Mouse (Mus musculus) heart, embryonic 14.5 days (tissue): Measurements from ENCODE around the gene Brsk2. TPM values are rescaled to one million over a fixed set of nuclear protein-coding genes. Genes with fewer than 3 reads are reported as not detected.
A peak's percentile ranks its signal among the peaks of the same experiment; 100 is the strongest.

Source experiments
- ATAC-seq: fragments of 200-750 bp; cut with Nextera tagmentation; 2 replicates; pipeline ENCODE4 v1.8.0; 2017; ENCODE audit warnings: low read depth, moderate TSS enrichment; ENCODE audit not compliant: insufficient number of reproducible peaks, insufficient read depth, low FRiP score
- H3K27ac ChIP-seq, 2 experiments: fragments of 200-500 bp in 1 of 2; fragments of 300-500 bp in 1 of 2; sonication (generic) in 1 of 2; replicated peaks in 1 of 2; 2 replicates each; pipeline ENCODE4 v1.5.1; 2012 to 2014; ENCODE audit warnings: low read depth in 2 of 2, low read length in 2 of 2, control low read depth in 1 of 2, mild to moderate bottlenecking in 1 of 2, mixed read lengths in 1 of 2; ENCODE audit not compliant: control insufficient read depth in 1 of 2, insufficient read depth in 1 of 2
- H3K27me3 ChIP-seq: fragments of 300-500 bp; sonication (generic); 2 replicates; pipeline ENCODE4 v1.6.1; 2014; ENCODE audit warnings: mild to moderate bottlenecking, low read length, control low read depth; ENCODE audit not compliant: control insufficient read depth, insufficient read depth
- H3K36me3 ChIP-seq: fragments of 300-500 bp; sonication (generic); 2 replicates; pipeline ENCODE4 v1.6.1; 2014; ENCODE audit warnings: mild to moderate bottlenecking, control low read depth, low read length, mixed read lengths; ENCODE audit not compliant: control insufficient read depth, insufficient read depth
- H3K4me1 ChIP-seq, 2 experiments: fragments of 200-500 bp in 1 of 2; fragments of 300-500 bp in 1 of 2; sonication (generic) in 1 of 2; 2 replicates each; pipeline ENCODE4 v1.6.1; 2012 to 2014; ENCODE audit warnings: low read length in 2 of 2, control low read depth in 1 of 2, mixed read lengths in 1 of 2; ENCODE audit not compliant: control insufficient read depth in 2 of 2, insufficient read depth in 2 of 2
- H3K4me2 ChIP-seq: fragments of 300-500 bp; sonication (generic); 2 replicates; pipeline ENCODE4 v1.6.1; 2014; ENCODE audit warnings: mild to moderate bottlenecking, low read length
- H3K4me3 ChIP-seq, 2 experiments: fragments of 200-500 bp in 1 of 2; fragments of 300-500 bp in 1 of 2; sonication (generic) in 1 of 2; 2 replicates each; pipeline ENCODE4 v1.5.1; 2012 to 2014; ENCODE audit warnings: low read length in 2 of 2, mild to moderate bottlenecking in 2 of 2, control low read depth in 1 of 2, low read depth in 1 of 2, moderate library complexity in 1 of 2; ENCODE audit not compliant: control insufficient read depth in 1 of 2, insufficient read depth in 1 of 2
- H3K9ac ChIP-seq: fragments of 300-500 bp; sonication (generic); 2 replicates; pipeline ENCODE4 v1.6.1; 2014; ENCODE audit warnings: mild to moderate bottlenecking, low read length
- H3K9me3 ChIP-seq: fragments of 300-500 bp; sonication (generic); 2 replicates; pipeline ENCODE4 v1.6.1; 2016; ENCODE audit warnings: low read length, control low read depth; ENCODE audit not compliant: control insufficient read depth
- WGBS: fragments of 180-500 bp; shearing (Covaris S2); extraction: QIAGEN DNeasy Blood & Tissue Kit; methylation state at CpG from one replicate; pipeline ENCODE4 v1.1.7; 2014; 5-methylcytosine and 5-hydroxymethylcytosine counted together
- polyA plus RNA-seq: library from polyadenylated mRNA; unstranded; fragments of >200 nt; fragmentation: Nextera tagmentation; extraction: Ambion mirVana; gene quantifications from 2 replicates; pipeline ENCODE4 v1.2.1, GENCODE M21; 2014

The Brsk2 gene
- polyA plus RNA-seq, 1 experiment from 2014 or later, result 0.27 TPM

GRCm38 (mm10) chr7:142000661-142001060 is 51.1 kb downstream of the Brsk2 start:
- H3K36me3 ChIP-seq, result 0 out of 2 replicates have a peak, but pooled peaks cover 5% of the 10 kb centered on the region
- 94% methylated on average over 3 of the region's 3 CpGs for WGBS
- no peak for ATAC-seq

DNA sequence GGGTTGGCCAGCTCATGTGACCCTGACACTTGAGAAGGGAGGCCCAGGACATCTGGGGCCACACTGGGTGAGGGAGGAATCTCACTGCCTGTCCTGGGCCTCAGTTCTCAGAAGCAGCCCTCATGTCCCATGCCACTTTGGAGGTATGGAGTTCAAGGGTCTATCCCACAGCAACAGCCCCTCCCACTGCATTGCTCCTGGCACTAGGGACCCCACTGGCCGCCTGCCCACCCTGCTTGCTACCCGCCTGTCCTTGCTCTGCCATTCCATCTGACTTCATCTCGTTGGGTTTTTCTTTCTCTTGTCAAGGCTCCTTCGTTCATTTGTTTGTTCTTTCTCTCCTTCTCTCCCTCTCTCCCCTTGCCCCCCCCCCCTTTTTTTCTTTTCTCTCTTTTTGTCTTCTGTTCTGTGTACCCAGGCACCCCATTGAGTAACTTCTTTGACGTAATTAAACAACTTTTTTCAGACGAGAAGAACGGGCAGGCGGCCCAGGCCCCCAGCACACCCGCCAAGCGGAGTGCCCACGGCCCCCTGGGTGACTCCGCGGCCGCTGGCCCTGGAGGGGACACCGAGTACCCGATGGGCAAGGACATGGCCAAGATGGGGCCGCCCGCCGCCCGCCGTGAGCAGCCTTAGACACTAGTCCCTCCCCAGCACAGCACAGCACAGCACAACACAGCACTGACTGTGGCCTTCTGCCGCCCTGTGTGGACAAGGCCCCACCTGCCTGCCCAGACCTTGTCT is 52.2 kb downstream of the Brsk2 start:
- H3K27me3 ChIP-seq, result no peaks in the 10 kb centered on the region
- no peak overlapping the region for H3K4me2 ChIP-seq
- 0 out of 4 replicates have a peak, but pooled peaks cover 0 to 2% of the 10 kb centered on the region in 2 experiments for H3K4me1 ChIP-seq
- 91% methylated on average over 22 of the region's 22 CpGs for WGBS
- 0 out of 2 replicates have a peak, but pooled peaks cover 5% of the 10 kb centered on the region for H3K36me3 ChIP-seq
- H3K9me3 ChIP-seq, result no peaks in the 10 kb centered on the region
- no peak overlapping the region for H3K27ac ChIP-seq
- no peak overlapping the region for H3K4me3 ChIP-seq
- ATAC-seq, result 0 out of 2 replicates have a peak, but pooled peaks have one; percentile 29
- H3K9ac ChIP-seq, result no peak overlapping the region

More at GRCm38 (mm10) chr7:142000661-142001060, 51.1 kb downstream of the Brsk2 start:
- no peak overlapping the region for H3K4me2 ChIP-seq
- H3K27ac ChIP-seq, result no peak overlapping the region
- H3K9me3 ChIP-seq, result no peaks in the 10 kb centered on the region
- H3K4me3 ChIP-seq, result no peak overlapping the region
- H3K4me1 ChIP-seq, result 0 out of 4 replicates have a peak, but pooled peaks cover 0 to 2% of the 10 kb centered on the region in 2 experiments
- H3K27me3 ChIP-seq, result no peaks in the 10 kb centered on the region
- no peak overlapping the region for H3K9ac ChIP-seq

GRCm38 (mm10) chr7:142016562-142016961 is 67.0 kb downstream of the Brsk2 start:
- Histone ChIP-seq H3K4me2 (no peak overlapping the region), H3K27me3 (no peaks in the 10 kb centered on the region), H3K4me1 (peaks cover 0 to 13% of the 10 kb centered on the region in 2 experiments; a peak in 3 of 4 replicates), H3K36me3 (peaks cover 33% of the 10 kb centered on the region), H3K9ac (no peak overlapping the region), H3K4me3 (no peak overlapping the region), H3K9me3 (no peaks in the 10 kb centered on the region), H3K27ac (no peak overlapping the region)
- ATAC-seq, result no peak
- whole genome bisulfite sequencing, result 55% methylated on average over 1 of the region's 1 CpGs

GRCm38 (mm10) chr7:142019699-142020098 is 70.1 kb downstream of the Brsk2 start:
- no peak overlapping the region for H3K9ac ChIP-seq
- no peak overlapping the region for H3K4me3 ChIP-seq
- H3K27me3 ChIP-seq, result no peaks in the 10 kb centered on the region
- ATAC-seq, result no peak
- H3K9me3 ChIP-seq, result no peaks in the 10 kb centered on the region
- H3K36me3 ChIP-seq, result peaks cover 15% of the 10 kb centered on the region
- H3K4me2 ChIP-seq, result no peak overlapping the region
- no peak overlapping the region for H3K27ac ChIP-seq
- peaks cover 0 to 18% of the 10 kb centered on the region in 2 experiments for H3K4me1 ChIP-seq
- 55% methylated on average over 2 of the region's 2 CpGs for WGBS

DNA sequence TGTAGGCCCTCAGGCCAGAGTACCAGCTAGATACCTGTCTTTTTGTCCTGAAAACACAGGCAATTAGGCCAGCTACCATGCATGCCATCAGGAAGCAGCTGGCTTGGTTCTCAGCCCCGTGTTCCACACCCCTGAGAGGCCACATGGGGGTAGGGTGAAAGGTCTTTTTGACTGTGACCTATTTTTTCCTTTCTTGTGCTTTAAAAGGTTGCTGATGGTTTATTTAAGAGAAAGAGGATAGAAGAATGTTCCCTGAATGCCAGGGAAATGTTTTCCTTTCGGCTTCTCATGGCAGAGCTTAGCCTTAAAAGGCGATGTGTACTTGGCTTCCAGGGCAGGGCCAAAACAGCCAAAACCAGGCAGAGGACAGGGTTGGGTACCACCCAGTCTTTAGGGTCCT is 71.3 kb downstream of the Brsk2 start:
- Histone ChIP-seq H3K27ac (no peak overlapping the region), H3K4me1 (peaks cover 8 to 29% of the 10 kb centered on the region in 2 experiments), H3K9ac (no peak overlapping the region), H3K4me2 (no peak overlapping the region), H3K36me3 (peaks cover 4% of the 10 kb centered on the region), H3K4me3 (no peak overlapping the region), H3K9me3 (no peaks in the 10 kb centered on the region), H3K27me3 (no peaks in the 10 kb centered on the region)
- WGBS, result 69% methylated on average over 3 of the region's 3 CpGs
- no peak for ATAC-seq

DNA sequence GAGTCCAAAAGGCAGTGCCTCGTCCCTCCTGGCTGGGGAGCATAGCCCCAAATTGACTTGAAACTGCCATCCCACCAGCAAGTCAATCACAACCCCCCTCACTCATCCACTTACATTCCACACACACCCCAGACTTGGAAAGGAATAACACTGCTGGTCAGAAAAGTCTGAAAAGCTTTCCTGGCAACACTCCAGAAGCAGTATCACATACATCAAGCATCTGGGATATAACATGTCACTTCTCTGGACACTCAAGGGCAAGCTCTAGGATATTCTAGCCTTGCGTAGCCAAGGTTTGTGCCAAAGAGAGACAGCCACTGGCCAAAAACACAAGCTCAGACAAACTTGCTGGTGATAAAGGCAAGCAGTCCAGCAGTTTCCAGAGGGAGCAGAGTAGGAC is 75.6 kb downstream of the Brsk2 start:
- no peak overlapping the region for H3K9ac ChIP-seq
- WGBS, result 22% methylated on average over 2 of the region's 2 CpGs

GRCm38 (mm10) chr7:142025926-142026325 is 76.4 kb downstream of the Brsk2 start:
- no peak overlapping the region for H3K4me3 ChIP-seq
- peaks cover 14 to 28% of the 10 kb centered on the region in 2 experiments for H3K4me1 ChIP-seq
- H3K36me3 ChIP-seq, result no peaks in the 10 kb centered on the region
- H3K9me3 ChIP-seq, result no peaks in the 10 kb centered on the region
- H3K27ac ChIP-seq, result peak overlapping the region; percentile 57 to 71
- no peak for ATAC-seq
- 52% methylated on average over 4 of the region's 4 CpGs for WGBS
- H3K4me2 ChIP-seq, result no peak overlapping the region
- peak overlapping the region; percentile 25; the same call in 1 of the 2 replicates for H3K9ac ChIP-seq
- no peaks in the 10 kb centered on the region for H3K27me3 ChIP-seq

More for the DNA sequence above, 75.6 kb downstream of the Brsk2 start:
- no peak overlapping the region for H3K4me3 ChIP-seq
- no peaks in the 10 kb centered on the region for H3K9me3 ChIP-seq
- peak overlapping the region; percentile 57 to 71 for H3K27ac ChIP-seq
- no peaks in the 10 kb centered on the region for H3K36me3 ChIP-seq
- no peaks in the 10 kb centered on the region for H3K27me3 ChIP-seq
- no peak overlapping the region for H3K4me2 ChIP-seq
- ATAC-seq, result no peak
- H3K4me1 ChIP-seq, result peaks cover 14 to 31% of the 10 kb centered on the region in 2 experiments
